Mouse (Mus musculus) liver, embryonic 14.5 days (tissue): ENCODE measurements around the gene C87436.

Source experiments
- CTCF ChIP-seq: IDR thresholded peaks from 2 replicates; pipeline ENCODE4 v1.5.1; 2016; ENCODE audit warnings: antibody characterized with exemption, low read depth, control low read depth
- EP300 ChIP-seq: IDR thresholded peaks from 2 replicates; pipeline ENCODE4 v1.6.1; 2016; ENCODE audit warnings: antibody characterized with exemption, low read depth

GRCm38 (mm10) chr6:86474072-86474471 is 35.9 kb downstream of the C87436 start:
- no peak for TF ChIP-seq CTCF
- no peak for TF ChIP-seq EP300
